Mouse (Mus musculus) MEL (cell line): ENCODE measurements around the gene Atoh8.

Source experiments
- CHD2 ChIP-seq: IDR thresholded peaks from 2 replicates; pipeline ENCODE4 v1.6.1; 2011; ENCODE audit warnings: low read length, improper control_type of control experiment
- CTCF ChIP-seq, 3 experiments: IDR thresholded peaks in 2 of 3; conservative IDR thresholded peaks in 1 of 3; 2 replicates each; pipeline ENCODE4 v1.5.1; 2011 to 2012; ENCODE audit warnings: low read length in 3 of 3, low read depth in 2 of 3, mild to moderate bottlenecking in 2 of 3, improper control_type of control experiment in 1 of 3, inconsistent platforms in 1 of 3, mixed read lengths in 1 of 3, moderate library complexity in 1 of 3; ENCODE audit not compliant: control insufficient read depth in 1 of 3, insufficient read depth in 1 of 3, poor library complexity in 1 of 3, severe bottlenecking in 1 of 3
- EP300 ChIP-seq, 2 experiments: IDR thresholded peaks; 2 replicates each; pipeline ENCODE4 v1.6.1; 2011; ENCODE audit warnings: improper control_type of control experiment in 2 of 2, low read length in 2 of 2, low read depth in 1 of 2, mild to moderate bottlenecking in 1 of 2
- JUND ChIP-seq: IDR thresholded peaks from 2 replicates; pipeline ENCODE4 v1.6.1; 2011; ENCODE audit warnings: low read depth, mild to moderate bottlenecking, improper control_type of control experiment, low read length
- MYC ChIP-seq: IDR thresholded peaks from 2 replicates; pipeline ENCODE4 v1.6.1; 2011; ENCODE audit warnings: low read depth, mild to moderate bottlenecking, low read length, improper control_type of control experiment, moderate library complexity
- POLR2A ChIP-seq, 2 experiments: IDR thresholded peaks; 2 replicates each; pipeline ENCODE4 v1.6.1; 2011 to 2012; ENCODE audit warnings: low read length in 2 of 2, mild to moderate bottlenecking in 2 of 2, control low read depth in 1 of 2, improper control_type of control experiment in 1 of 2, low read depth in 1 of 2, moderate library complexity in 1 of 2; ENCODE audit not compliant: control insufficient read depth in 1 of 2, insufficient read depth in 1 of 2, poor library complexity in 1 of 2
- SMC3 ChIP-seq: IDR thresholded peaks from 2 replicates; pipeline ENCODE4 v1.6.1; 2011; ENCODE audit warnings: low read depth, low read length, improper control_type of control experiment
- TCF12 ChIP-seq: IDR thresholded peaks from 2 replicates; pipeline ENCODE4 v1.6.1; 2014; ENCODE audit warnings: low read depth, mild to moderate bottlenecking, inconsistent platforms, low read length, improper control_type of control experiment, moderate library complexity
- USF1 ChIP-seq: IDR thresholded peaks from 2 replicates; pipeline ENCODE4 v1.6.1; 2014; ENCODE audit warnings: low read depth, mild to moderate bottlenecking, inconsistent platforms, low read length, improper control_type of control experiment, moderate library complexity
- ZC3H11A ChIP-seq: IDR thresholded peaks from 2 replicates; pipeline ENCODE4 v1.6.1; 2012; ENCODE audit warnings: low read depth, mild to moderate bottlenecking, inconsistent platforms, low read length, improper control_type of control experiment
- ZKSCAN1 ChIP-seq: IDR thresholded peaks from 2 replicates; pipeline ENCODE4 v1.6.1; 2012; ENCODE audit warnings: low read depth, mild to moderate bottlenecking, inconsistent platforms, low read length, improper control_type of control experiment, moderate library complexity

- TF ChIP-seq USF1: no peak
- TF ChIP-seq ZC3H11A: no peak
- TF ChIP-seq MYC: no peak
- no peak for TF ChIP-seq JUND
- no peak for TF ChIP-seq POLR2A (IDR thresholded peaks at IDR 0.05; ENCODE audit: control insufficient read depth in 1 of 2, insufficient read depth in 1 of 2, low read depth in 1 of 2, low read length in 2 of 2, poor library complexity in 1 of 2)
- no peak for TF ChIP-seq TCF12
- no peak for TF ChIP-seq CTCF (IDR thresholded peaks at IDR 0.05 in 2 of 3, conservative IDR thresholded peaks at IDR 0.05 in 1 of 3; ENCODE audit: control insufficient read depth in 1 of 3, insufficient read depth in 1 of 3, low read depth in 2 of 3, low read length in 3 of 3, poor library complexity in 1 of 3, severe bottlenecking in 1 of 3)
- no peak for TF ChIP-seq SMC3
- TF ChIP-seq ZKSCAN1: no peak
- TF ChIP-seq EP300 (IDR thresholded peaks at IDR 0.05; ENCODE audit: low read depth in 1 of 2, low read length in 2 of 2): no peak
- TF ChIP-seq CHD2: no peak
Measured at GRCm38 (mm10) chr6:72173350-72173749, 62.0 kb downstream of the Atoh8 start.
